Mouse (Mus musculus) bone marrow, adult 2 months (tissue): ENCODE data around the gene Mlxipl. TPM values are rescaled to one million over a fixed set of nuclear protein-coding genes. Genes with fewer than 3 reads are reported as not detected.

Source experiments
- H3K27ac ChIP-seq: fragments of 200-500 bp; 2 replicates; pipeline ENCODE4 v1.5.1; 2012; ENCODE audit warnings: low read depth, mild to moderate bottlenecking, control low read depth, inconsistent platforms, low read length; ENCODE audit not compliant: control insufficient read depth, poor library complexity, insufficient read depth
- H3K4me1 ChIP-seq: fragments of 200-500 bp; 2 replicates; pipeline ENCODE4 v1.6.1; 2011; ENCODE audit warnings: low read length; ENCODE audit not compliant: control insufficient read depth, insufficient read depth
- H3K4me3 ChIP-seq: fragments of 200-500 bp; replicated peaks from 2 replicates; pipeline ENCODE3; 2011; ENCODE audit warnings: mild to moderate bottlenecking, low read depth, low read length, control low read depth; ENCODE audit not compliant: control insufficient read depth
- CTCF ChIP-seq: fragments of 200-500 bp; IDR thresholded peaks from 2 replicates; pipeline ENCODE4 v1.5.1; 2011; ENCODE audit warnings: low read length, control low read depth; ENCODE audit not compliant: control insufficient read depth, insufficient read depth
- POLR2A ChIP-seq: fragments of 200-500 bp; IDR thresholded peaks from 2 replicates; pipeline ENCODE4 v1.6.1; 2011; ENCODE audit warnings: low read depth, mild to moderate bottlenecking, control low read depth, low read length, borderline replicate concordance; ENCODE audit not compliant: control insufficient read depth
- WGBS: fragments of 180-500 bp; shearing (Covaris S2); methylation state at CpG from one replicate; pipeline ENCODE4 v1.1.7; 2018; 5-methylcytosine and 5-hydroxymethylcytosine counted together
- polyA plus RNA-seq: library from polyadenylated mRNA; stranded (reverse); fragments of >200 nt; gene quantifications from 2 replicates; pipeline ENCODE4 v1.2.4, GENCODE M21; 2011; ENCODE audit warnings: low replicate concordance; ENCODE audit not compliant: missing spikeins, insufficient read depth, insufficient read length

Gene Mlxipl
- polyA plus RNA-seq, 1 experiment: 4.1 TPM

- WGBS: 95% methylated on average over 5 of the region's 5 CpGs
- Histone ChIP-seq H3K4me3 (no peak overlapping the region), H3K27ac (no peak overlapping the region), H3K4me1 (peaks cover 1% of the 10 kb centered on the region; the same call in 1 of the 2 replicates)
- TF ChIP-seq POLR2A: no peak
Measured at GRCm38 (mm10) chr5:135172986-135173385, 83.3 kb downstream of the Mlxipl start.

- Histone ChIP-seq H3K4me1 (no peaks in the 10 kb centered on the region; the same call in 1 of the 2 replicates), H3K27ac (no peak overlapping the region), H3K4me3 (no peak overlapping the region)
- TF ChIP-seq CTCF (no peak), POLR2A (no peak)
Measured at GRCm38 (mm10) chr5:135175086-135175485, 85.4 kb downstream of the Mlxipl start.

- H3K4me1 ChIP-seq: no peaks in the 10 kb centered on the region
- 72% methylated on average over 3 of the region's 3 CpGs for WGBS
- no peak overlapping the region for H3K27ac ChIP-seq
Measured at GRCm38 (mm10) chr5:135178523-135178922, 88.8 kb downstream of the Mlxipl start.

GRCm38 (mm10) chr5:135178996-135179395, 89.3 kb downstream of the Mlxipl start:
- no peak for TF ChIP-seq CTCF
- TF ChIP-seq POLR2A: no peak
- Histone ChIP-seq H3K27ac (no peak overlapping the region), H3K4me1 (no peaks in the 10 kb centered on the region), H3K4me3 (no peak overlapping the region)
- 89% methylated on average over 4 of the region's 4 CpGs for WGBS

More at GRCm38 (mm10) chr5:135178523-135178922, 88.8 kb downstream of the Mlxipl start:
- no peak overlapping the region for H3K4me3 ChIP-seq
- TF ChIP-seq POLR2A (no peak), CTCF (no peak)

- TF ChIP-seq CTCF (no peak), POLR2A (no peak)
- Histone ChIP-seq H3K4me1 (no peaks in the 10 kb centered on the region), H3K27ac (no peak overlapping the region), H3K4me3 (no peak overlapping the region)
- 87% methylated on average over 7 of the region's 7 CpGs for WGBS
Measured at GRCm38 (mm10) chr5:135179616-135180015, 89.9 kb downstream of the Mlxipl start.

GRCm38 (mm10) chr5:135180796-135181195, 91.1 kb downstream of the Mlxipl start:
- Histone ChIP-seq H3K4me3 (no peak overlapping the region), H3K27ac (no peak overlapping the region), H3K4me1 (no peaks in the 10 kb centered on the region; the same call in 1 of the 2 replicates)
- TF ChIP-seq POLR2A (no peak), CTCF (no peak)
- 96% methylated on average over 14 of the region's 14 CpGs for WGBS

DNA sequence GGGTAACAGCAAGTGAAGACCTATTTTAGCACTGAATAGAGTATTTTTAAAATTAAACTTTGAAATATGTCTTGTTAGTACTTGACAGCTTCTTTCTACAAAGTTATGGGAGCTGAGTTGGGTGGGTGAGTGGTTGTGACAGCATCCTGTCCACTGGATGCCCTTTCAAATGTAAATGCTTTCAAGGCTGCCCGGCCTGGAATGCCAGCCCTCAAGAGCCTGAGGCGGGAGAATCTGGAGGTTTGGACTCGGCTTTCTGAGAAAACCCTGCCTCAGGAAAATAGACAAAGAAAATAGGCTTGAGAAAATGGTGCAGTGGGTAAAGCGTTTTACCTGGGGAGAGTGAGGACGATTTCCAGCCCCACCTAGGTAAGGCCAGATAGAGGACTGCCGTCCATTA, 92.1 kb downstream of the Mlxipl start:
- Histone ChIP-seq H3K4me1 (no peaks in the 10 kb centered on the region; the same call in 1 of the 2 replicates), H3K27ac (no peak overlapping the region), H3K4me3 (no peak overlapping the region)
- 87% methylated on average over 6 of the region's 6 CpGs for WGBS
- TF ChIP-seq POLR2A: no peak
- no peak for TF ChIP-seq CTCF

DNA sequence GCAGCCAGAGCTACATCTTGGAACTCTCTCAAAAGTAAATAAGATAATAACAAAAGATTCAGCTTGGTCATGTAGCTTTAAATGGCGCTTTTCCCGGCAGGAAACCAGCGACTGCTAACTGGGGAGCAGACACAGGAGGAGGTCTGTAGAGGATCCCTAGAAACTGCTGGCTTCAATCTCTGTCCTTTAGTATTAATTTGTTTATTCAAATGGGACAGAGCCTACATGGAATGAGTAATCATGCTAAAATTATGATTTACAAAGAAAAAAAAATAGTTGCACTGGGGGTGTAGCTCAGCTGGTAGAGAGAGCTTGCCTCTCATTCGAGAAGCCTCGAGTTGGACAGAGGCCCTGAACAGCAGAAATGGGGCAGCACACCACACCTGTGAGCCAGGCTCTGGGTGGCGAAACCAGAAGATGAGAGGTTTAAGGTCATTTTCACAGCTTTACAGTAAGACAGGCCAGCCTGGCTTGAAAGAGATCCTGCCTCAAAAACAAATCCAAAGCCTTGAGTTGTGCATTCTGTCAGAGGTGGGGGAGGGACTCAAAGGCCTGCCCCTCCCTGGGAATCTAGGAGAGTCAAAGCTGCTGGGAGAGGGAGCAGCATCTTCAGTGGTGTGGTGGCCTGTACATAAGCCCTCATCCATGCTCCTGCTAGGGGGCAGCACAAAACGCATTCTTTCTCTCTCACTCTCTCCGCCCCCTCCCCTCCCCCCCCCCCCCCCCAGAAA, 93.6 kb downstream of the Mlxipl start:
- Histone ChIP-seq H3K27ac (no peak overlapping the region), H3K4me3 (no peak overlapping the region), H3K4me1 (no peaks in the 10 kb centered on the region; the same call in 1 of the 2 replicates)
- TF ChIP-seq POLR2A (no peak), CTCF (no peak)
- WGBS: 68% methylated on average over 8 of the region's 8 CpGs

GRCm38 (mm10) chr5:135185016-135185415, 95.3 kb downstream of the Mlxipl start:
- H3K4me1 ChIP-seq: peaks cover 3% of the 10 kb centered on the region
- peak overlapping the region; percentile 5; the same call in 1 of the 2 replicates for H3K27ac ChIP-seq
- H3K4me3 ChIP-seq: no peak overlapping the region
- 62% methylated on average over 3 of the region's 3 CpGs for WGBS
- TF ChIP-seq CTCF (no peak), POLR2A (no peak)
